Mouse (Mus musculus) heart, postnatal 10 days (tissue): ENCODE data around the gene 4932414N04Rik. TPM values are rescaled to one million over a fixed set of nuclear protein-coding genes. Genes with fewer than 3 reads are reported as not detected.

Experiments
- total RNA-seq, 2 experiments: library from RNA; stranded (reverse); gene quantifications; 2 replicates each; pipeline ENCODE4 v1.2.3; 2021

The 4932414N04Rik gene
- total RNA-seq, 2 experiments from 2014 or later, result not detected

Other genes starting within 250 kb of the 4932414N04Rik start
- gene Stk39, start 184.2 kb upstream of the 4932414N04Rik start, total RNA-seq, result 100 to 1,000 TPM; 111 to 145 TPM
- not detected for gene 4933409G03Rik, start 74.1 kb upstream of the 4932414N04Rik start, total RNA-seq
- gene Cers6, start 205.0 kb downstream of the 4932414N04Rik start, total RNA-seq, result 10 to 100 TPM; 15.7 to 20.2 TPM